Mouse (Mus musculus) kidney, postnatal 36 days (tissue): ENCODE measurements at regions not wholly inside any gene's neighbourhood (a gene's known extent, or its start where the extent isn't known, plus 50 kb on each side); places are given as distances from the start of the nearest gene placed in this dataset.
"Not testable (repeated sequence)": the region's sequence is repeated elsewhere in the genome, so short reads cannot be mapped to it uniquely, and the experiment has no call there.

Experiments used
- DNase-seq, 2 experiments: peaks; one replicate each; pipeline ENCODE4 v3.0.0; 2021 to 2022; ENCODE audit warnings: mixed read lengths in 2 of 2

DNA sequence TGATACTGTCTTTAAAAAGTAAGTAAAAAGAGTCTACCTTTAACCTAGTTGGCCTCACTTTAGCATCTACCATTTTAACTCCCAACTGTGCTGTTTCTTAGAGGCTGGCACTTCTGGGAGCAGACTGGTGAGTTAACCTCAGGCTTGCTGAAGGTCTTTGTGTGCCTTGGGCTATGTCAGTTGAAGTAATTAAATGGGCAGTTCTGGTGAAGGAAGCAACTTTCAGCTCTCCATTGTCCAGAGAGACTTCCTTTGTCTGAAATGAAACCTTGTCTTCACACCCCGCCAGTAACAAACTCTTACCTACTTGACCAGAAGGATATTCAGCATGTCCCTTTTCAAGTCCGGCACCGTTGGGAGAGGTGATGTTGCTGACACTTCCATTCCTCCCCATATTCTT, 55.5 kb downstream of the Zfp281 start:
- no peak for DNase-seq

GRCm38 (mm10) chr1:136682311-136682710, 57.6 kb downstream of the Zfp281 start:
- DNase-seq: not testable (repeated sequence)

GRCm38 (mm10) chr1:136683061-136683531, 58.4 kb downstream of the Zfp281 start:
- peak; percentile 56 to 70 for DNase-seq

GRCm38 (mm10) chr1:136683561-136684131, 58.9 kb downstream of the Zfp281 start:
- peak in 1 of 2 experiments; percentile 30 for DNase-seq

DNA sequence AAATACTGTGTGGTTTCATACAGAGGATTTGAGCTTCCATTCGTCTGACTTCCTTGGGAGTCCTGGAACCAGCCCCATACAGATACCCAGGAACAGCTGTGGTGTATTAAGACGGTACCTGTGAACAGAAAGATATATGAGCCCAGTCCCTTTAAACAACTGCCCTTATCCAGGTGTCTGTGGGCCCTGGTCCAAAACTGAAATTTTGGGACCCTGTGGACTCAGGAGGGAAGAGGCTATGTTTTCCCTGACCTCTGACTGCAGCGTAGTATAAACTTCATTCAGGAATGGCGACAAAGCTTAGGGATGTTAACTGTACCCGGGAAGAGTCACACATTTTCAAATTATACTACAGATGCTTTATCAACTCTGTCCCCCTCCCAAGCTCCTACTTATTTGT, 59.8 kb downstream of the Zfp281 start:
- DNase-seq: no peak

DNA sequence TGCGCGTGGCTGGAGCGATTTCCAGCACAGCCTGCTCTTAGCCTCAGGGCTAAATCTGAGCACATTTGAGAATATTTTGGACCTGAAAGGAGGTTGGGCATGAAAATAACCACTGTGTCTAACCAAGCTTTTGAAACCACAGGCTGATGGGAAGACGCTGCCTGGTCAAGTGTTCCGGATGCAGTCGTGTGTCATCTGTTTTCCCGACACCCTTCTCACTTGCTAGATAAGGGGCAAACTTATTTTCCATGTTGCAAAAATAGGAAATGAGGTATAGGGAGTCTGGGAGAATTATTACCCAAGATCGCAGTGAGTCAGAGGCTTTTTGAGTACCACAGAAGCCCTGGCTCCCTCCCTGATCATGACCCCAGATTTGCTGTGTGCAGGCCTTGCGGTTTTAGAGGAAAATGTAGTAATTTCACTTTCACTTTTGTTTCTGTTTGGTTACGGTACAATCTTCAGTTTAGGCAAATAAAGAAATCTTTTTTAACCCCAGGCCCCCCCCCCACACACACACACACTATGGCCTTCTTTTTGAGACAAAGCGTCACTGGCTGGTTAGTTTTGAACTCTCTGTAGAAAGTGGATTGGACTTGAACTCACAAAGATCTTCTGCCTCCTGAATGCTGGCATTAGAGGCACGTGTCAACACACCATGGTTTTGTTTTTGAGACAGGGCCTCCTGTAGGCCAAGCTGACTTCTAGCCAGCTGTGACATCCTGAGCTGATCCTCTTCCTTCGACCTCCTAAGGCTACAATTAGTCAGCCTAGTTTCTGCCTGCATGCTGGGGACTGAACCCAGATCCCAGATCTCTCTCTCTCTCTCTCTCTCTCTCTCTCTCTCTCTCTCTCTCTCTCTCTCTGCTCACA, 60.7 kb downstream of the Zfp281 start:
- DNase-seq: peak; percentile 31 to 37

DNA sequence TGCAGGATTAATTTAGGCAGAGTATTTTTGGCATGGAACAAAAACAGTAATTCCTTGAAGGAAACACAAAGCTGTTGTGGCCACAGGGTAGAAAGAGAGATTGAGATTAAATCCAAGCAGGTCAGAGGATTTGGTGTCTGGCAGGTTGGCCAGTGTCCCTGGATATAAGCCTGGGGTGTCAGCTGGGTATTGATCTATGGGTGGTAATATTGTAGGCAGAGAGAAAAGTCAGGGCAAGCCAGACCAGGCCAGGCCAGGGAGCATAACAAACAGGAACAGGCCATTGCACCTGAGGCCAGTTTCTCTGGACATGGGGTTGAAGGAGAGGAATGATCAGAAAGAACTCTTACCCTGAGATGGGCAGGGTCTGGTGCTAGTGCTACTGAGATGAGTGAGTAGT, 61.8 kb downstream of the Zfp281 start:
- no peak for DNase-seq

GRCm38 (mm10) chr1:136690068-136690467, 65.4 kb downstream of the Zfp281 start:
- DNase-seq: no peak

DNA sequence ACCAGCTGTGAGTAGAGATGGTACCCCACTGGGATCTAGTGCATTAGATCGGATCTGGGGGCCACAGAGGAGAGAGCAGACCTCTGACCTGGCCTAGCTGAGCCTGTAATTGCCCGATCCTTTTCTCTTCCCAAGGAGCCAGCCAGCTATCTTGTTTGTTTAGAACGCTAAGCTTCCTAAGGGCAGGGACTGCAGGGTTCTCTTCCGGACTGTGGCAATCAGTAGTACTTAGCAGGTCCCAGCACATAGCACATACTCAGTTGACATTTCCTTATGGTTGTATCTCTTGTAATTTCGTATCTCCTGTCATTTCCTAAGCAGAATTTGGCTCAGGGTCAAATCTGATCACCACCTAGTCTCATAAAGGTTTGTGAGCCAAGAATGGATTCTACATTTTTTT, 68.7 kb downstream of the Zfp281 start:
- DNase-seq: no peak

GRCm38 (mm10) chr1:136694983-136695382, 70.3 kb downstream of the Zfp281 start:
- no peak for DNase-seq

GRCm38 (mm10) chr1:136696077-136696641, 71.5 kb downstream of the Zfp281 start:
- DNase-seq: peak; percentile 35 to 51

DNA sequence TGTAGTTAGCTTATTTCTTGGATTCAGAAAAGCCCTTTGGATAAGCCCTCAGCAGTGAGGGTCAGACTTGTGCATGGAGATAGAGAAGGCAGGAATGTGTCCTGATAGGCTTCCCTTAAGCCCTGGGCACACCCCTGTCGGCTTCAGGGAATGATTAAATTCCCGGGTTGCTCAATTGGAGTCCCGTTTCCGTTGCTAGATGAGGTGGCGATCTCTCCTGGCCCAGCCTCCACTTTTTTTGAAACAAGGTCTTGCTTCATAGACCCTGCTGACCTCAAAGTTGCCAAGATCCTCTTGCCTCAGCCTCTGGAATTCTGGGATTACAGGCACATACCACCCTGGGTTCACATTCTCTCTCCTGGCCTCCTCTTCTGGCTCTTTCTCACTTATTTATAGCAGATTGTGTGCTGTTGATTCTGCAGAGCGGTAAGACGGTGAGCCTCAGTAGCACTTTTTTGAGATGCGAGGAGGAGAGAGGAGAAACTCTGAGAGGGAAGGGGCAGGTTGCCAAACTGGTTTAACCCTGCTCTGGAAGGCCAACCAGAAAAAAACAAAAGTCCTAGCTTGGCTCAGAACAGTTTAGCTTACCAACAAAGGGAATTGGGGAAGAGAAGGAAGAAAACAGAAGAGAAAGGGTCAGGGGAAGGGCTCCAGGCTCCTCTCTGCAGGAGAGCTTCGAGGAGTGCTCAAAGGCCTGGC, 73.9 kb downstream of the Zfp281 start:
- DNase-seq: no peak

DNA sequence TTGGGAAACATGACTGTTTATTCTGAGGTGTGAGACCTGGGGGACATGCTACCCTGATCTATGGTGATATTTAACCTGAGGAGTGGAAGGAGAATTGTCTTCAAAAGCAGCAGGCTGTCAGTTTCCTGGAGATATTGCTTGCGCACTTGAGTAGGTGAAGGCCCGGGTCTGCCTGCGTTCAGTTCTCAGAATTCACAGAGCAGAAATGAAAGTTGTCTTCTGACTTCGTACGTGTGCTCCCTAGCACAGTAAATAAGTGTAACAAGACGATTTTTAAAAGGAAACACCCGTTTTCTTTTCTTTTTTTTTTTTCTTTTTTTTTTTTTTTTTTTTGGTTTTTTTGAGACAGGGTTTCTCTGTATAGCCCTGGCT, 74.4 kb downstream of the Zfp281 start:
- DNase-seq: no peak

DNA sequence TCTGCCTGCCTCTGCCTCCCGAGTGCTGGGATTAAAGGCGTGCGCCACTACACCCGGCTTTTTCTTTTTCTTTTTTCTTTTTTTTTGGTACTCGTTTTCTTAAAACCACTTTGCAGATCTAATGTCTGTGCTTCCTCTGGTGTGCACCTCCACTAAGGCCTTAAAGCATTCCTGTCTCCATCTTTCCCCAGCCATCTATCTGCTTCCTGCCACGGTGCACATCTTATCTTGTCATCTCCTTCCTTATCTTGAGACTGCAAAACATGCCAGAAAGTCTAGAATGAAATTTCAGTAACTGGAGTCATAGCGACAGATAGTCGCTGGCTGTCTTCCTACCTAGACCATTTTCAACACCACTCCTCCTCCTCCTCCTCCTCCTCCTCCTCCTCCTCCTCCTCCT, 74.9 kb downstream of the Zfp281 start:
- DNase-seq: no peak

DNA sequence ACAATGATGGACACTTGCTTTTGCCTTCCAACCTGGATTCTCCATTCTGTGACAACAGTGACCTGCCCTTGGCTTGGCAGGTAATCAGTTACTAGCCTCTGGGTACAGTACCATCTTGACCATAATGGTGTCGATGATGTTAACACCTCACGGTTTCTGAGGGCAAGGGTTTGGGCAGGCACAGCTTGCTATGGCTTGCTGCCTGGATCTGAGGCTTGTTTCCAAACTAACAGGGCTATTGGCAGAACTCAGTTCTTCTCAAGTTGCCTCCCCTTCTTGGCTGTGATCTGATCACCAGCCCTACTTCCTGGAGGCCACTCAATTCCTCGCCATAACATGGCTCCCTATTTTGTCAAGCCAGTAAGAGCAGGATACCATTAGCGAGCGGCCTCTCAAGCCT, 79.4 kb downstream of the Zfp281 start:
- DNase-seq: no peak

GRCm38 (mm10) chr1:136706509-136706908, 81.8 kb downstream of the Zfp281 start:
- DNase-seq: no peak

GRCm38 (mm10) chr1:136707394-136707793, 82.7 kb downstream of the Zfp281 start:
- DNase-seq: no peak

DNA sequence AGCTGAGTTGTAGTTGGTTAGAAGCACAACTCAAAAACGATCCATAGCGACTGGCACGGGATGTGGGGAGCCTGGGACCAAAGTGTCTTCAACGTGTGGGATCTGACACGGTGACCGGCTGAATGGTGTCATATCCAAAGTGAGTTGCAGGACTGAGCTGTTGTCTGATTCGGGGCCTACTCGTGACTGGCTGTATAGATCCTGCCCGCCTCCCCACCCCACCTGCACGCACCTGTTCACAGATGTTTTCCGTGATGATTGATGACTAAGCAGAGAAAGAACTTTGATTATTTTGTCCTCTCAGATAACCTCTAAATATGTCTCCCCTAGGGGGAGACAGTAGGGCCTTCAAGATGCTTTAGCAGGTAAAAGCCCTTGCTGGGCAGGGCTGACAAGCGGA, 83.2 kb downstream of the Zfp281 start:
- DNase-seq: no peak

- no peak for DNase-seq
These were observed 85.5 kb downstream of the Zfp281 start for GRCm38 (mm10) chr1:136710196-136710595.

- DNase-seq: no peak
These were observed 86.5 kb downstream of the Zfp281 start for GRCm38 (mm10) chr1:136711243-136711642.

- DNase-seq: no peak
These were observed 89.4 kb downstream of the Zfp281 start for GRCm38 (mm10) chr1:136714077-136714476.

DNA sequence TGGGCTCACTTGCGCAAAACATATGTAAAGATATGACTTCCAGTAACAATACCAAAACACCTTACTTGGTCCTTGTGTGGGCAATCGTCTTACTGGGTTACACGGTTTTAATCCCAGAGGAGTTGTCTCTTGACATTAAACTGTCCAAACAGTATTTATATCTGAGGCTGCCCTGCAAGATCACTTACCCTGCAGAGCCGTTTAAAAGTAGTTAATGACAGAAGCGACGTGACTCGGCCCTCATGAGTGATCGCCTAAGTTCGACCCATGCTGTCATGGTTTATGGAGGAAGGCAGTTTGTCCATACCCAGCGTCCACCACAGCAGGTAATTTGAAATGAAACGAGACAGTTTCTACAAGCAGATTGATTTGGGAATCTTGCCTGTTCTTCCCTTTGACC, 90.3 kb downstream of the Zfp281 start:
- DNase-seq: no peak

DNA sequence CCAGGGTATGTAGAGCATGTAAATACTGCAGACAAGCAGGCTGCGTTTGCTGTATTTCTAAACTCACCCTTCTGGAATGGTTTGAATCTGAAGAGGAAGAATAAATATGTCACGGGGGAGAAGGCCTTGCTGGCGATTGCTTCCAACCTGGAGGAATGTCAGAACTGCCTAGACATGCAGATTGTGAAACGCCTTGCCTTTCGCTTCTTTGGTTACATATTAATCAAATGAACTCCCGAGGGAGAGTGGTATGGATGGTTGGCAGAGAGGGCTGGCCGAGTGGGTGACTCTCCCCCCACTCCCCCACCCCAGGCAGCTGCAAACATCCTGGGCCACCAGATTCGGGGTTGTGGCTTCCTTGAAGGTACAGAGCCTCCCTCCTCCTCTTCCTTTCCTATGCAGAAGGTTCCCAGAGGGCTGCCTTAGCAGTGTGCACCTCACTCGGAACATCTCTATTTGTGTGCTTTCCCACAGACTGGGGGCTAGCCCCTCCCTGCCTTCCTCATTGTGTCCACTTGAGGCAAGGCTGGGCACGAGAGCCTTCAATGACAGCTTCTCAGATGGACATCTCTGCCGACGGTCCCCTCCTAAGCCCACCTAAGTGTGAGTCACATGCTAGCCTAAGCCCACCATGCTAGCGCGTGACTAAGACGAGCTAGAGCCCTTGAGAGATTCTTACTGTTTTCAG, 93.3 kb downstream of the Zfp281 start:
- peak; percentile 44 to 69 for DNase-seq
